Mouse (Mus musculus) right cerebral cortex, postnatal 14 days (tissue): ENCODE results near the gene Sardh.

ENCODE experiments used
- DNase-seq: peaks from one replicate; pipeline ENCODE4 v3.0.0; 2022

The Sardh gene

DNA sequence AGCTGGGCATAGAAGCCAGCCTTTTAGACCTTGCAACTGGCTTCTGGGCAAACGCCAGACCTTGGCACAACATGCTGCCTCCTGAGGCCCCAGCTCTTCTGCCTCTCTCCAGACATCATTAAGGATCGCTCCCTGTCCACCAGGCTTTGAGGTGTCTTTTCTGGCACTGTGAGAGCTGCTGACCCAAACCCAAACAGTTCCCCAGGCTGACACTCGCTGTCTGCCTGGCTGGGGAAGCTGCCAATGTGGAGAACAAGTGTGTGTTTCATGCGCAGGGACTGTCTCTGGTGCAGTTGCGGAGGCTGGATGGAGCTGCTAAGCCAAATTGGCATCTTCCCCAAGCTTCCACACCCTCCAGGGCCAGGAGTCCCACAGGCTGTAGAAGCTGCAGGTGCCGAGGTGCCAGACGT lies 25.1 kb downstream of the Sardh start:
- DNase-seq, result peak; percentile 43

DNA sequence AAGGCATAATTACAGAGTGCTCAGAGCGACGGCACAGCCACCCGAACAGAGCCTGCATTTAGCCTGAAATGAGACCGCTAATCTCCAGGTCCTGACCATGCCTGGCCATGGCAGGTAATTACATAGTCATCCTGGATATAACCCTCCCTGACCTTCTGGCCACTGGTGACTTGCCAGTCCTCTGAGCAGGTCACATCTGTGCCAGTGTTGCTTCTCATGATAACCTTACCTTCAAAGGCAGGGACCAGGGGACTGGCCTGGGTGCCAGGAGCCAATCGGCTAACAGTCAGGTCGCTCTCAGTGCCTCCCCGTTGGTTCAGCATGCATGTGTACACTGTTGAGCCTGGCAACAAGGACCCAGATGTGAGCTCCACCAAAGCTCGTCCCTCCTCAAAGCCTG lies 29.6 kb downstream of the Sardh start:
- no peak for DNase-seq

DNA sequence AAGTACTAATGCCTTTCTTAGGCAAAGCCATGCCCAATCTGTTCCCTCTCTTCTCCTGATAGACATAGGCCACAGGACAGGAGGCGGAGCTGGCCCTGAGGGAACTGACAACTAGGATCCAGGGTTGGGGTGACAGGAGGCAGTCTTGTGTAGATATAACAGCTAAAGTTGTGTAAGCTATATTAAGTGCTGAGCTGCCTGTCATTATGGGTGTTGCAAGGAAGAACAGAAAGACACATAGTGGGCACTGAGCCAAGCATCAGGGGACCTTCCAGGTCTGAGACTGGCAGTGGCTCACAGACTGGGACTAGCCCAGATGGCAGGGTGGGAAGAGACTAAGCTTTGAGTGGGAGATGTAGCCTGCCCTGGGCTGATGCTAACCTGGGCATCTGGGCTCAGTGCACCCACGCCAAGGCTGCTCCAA lies 30.0 kb downstream of the Sardh start:
- no peak for DNase-seq

DNA sequence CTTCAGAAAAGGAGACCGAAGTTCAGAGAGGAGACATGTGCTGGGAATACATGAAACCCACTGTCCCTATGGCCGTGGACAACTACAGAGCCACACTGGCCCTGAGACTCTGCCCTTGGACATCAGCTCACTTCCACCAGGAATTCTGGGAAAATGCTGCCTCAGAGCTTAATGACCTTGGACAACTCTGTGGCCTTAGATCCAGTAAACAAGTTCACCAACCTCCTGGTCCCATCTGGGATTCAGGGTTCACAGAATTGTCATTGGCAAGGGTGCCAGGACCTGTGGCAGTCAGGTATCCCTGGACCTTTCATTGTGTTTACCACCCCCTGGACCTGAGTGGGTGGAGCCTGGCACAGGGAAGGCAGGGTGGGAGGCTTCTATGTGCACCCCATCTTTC lies 32.6 kb downstream of the Sardh start:
- DNase-seq, result no peak

DNA sequence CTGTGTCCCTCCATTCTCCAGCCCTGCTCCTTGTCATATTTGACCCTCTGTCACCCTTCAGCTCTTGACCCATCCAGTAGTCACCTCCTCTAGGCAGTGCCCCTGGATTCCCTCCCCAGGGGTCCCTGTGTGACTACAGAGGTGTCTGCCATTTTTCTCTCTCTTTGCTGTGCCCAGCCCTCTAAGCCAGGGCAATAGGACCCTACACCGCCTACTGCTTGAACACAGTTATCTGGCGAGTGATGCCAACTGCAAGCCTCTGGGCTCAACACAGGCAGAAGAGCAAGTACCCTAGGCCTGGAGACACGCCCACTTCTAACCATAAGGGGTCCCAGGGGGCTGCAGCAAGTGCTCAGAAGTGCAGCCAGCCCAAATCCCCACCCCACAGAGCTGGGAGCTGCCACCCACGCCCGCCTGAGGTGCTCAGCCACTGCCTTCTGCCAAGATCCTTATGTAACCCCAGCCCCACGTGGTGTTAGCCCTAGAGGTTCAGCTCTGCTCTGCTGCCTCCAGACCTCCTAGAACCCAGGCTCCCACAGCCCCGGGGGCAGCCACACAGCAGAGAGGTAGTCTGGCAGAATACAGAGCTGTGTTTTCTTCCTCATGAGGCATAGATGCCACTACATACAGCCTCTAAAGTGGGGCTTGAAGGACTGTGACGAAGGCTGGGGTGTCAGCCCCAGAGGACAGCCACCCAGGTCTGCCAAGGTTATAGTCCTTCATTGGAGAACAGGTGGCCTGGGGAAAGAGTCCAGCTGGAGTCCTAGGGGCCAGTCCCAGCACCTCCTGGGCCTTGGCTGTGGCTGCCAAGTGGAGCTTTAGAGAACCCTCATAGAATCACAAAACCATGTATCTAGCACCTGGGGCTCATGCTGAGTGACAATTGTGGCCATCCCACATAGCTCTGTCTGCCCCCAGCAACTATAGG lies 35.9 kb downstream of the Sardh start:
- DNase-seq, result peak; percentile 46

DNA sequence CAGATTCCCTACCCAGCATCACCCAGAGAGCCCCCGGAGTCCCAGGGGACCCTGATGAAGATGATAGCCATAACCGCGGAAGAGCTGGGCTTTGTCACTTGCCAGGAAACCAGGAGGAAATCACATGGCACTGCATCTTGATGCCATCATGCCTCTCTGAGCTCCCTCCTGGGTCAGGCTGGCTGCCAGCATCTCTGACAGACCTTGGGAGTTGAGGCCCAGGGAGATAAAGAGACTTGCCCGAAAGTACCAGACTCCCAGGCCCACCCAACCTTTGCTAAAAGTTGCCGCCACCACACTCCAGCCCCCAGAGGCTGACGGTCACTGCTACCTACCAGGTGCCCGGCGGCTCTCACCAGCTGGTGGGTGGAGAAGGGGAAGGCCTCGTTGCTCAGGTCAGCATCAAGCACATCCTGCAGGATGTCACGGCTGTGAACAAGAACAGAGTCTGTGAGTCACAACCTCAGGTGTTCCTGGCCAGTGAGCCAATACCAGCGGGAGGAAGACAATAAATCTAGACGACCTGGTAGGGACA lies 37.4 kb downstream of the Sardh start:
- no peak for DNase-seq

DNA sequence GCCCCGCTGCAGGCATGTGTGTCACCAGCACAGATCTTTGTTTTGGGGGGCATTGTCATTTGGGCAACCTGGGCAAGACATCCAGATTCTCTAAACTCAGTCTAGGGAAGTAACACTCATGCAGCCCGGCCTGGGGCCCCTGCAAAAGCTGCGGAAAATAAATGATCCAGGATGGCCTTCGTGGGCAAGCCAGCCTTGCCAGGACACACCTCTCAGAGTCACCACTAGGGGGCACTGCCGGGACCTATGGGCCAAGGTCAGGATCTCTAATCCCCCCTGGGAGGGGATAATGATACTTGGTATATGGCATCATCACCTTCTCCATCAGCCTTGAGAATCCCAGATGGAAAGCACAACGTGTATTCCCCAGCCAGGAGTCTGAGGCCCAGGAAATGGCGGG lies 37.9 kb downstream of the Sardh start:
- DNase-seq, result peak; percentile 43

DNA sequence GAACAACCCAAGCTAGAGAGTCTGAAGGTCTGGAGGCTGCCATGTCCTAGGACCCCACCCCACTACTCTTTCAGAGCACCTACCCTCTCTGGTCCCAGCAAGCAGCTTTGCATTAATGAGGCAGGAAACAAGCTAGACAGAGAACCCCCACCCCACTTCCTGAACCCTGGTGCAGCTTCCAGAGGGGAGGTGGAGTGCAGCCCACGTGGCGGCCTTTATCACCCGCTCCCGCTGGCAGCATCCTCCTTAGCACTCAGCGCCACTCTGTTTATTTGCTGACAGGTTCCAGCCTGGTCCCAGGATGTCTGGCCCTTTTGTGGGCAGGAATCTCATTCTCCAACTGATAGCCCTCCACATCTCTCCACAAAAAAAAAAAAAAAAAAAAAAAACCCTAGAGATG lies 38.3 kb downstream of the Sardh start:
- no peak for DNase-seq

DNA sequence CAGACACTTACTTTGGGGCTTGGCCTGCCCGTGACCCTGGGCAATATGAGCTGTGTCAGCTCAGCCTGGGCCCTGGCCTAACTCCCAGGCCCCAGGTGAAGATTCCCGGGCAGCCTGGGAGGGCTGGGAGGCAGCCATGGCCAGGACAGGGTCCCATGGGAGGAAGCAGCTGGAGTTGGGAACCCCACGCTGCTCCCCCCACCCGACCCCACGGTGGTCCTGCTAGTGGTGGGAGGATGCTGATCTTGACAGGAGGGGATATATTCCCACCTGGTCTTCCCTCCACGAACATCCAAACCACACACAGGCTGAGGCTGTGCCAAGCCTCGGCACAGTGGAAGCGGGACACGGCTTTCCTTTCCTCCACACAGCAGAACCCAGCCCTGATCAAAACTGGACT lies 38.8 kb downstream of the Sardh start:
- DNase-seq, result no peak

DNA sequence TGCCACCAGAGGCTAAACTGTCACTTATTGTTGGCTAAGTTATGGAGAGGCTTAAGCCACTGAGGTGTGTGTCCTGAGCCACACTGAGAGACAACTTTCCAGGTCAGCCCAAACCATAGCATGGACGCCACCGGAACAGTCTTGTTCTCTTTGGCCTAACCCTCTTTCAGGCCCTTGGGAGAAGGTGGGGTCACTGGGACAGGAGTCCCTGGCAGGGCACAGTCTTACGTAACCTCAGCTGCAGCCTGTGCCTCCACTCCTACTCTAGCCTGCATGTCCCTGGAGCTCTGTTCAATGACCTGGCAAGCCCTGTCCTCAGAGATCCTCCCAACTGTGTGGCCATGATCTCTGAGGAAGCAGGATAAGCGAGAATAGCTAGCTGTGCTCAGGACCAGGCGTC lies 41.0 kb downstream of the Sardh start:
- no peak for DNase-seq

DNA sequence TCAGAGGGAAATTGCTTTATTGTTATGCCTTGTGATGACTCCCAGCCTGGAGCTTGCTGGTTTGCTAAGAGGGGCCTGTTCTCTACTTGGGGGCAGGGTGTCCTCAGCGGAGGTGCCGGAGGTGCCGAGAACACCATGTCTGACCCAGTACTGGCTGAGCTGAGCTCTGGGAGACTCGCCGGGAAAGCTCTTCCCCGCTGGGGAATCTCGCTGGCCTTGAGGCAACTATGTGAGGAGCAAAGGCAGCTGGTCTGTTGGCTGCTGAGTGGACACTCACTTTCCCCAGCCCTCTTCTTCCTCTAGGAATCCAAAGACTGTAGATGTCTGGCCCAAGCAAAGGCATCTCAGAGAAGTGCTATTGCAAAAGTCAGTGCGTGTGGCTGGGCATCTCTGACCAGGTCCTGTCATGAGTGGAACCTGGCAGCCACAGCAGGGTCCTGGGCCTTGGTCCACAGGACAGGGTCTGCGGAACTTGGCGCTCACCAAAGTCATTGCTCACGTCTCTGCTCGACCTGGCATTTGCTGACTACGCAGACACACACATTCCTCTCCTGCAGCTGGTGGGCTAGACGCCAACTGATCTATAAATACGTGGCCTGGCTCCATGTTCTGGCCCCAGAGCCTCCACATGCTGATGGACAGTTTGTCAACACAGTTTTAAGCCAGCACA lies 41.9 kb downstream of the Sardh start:
- DNase-seq, result no peak

DNA sequence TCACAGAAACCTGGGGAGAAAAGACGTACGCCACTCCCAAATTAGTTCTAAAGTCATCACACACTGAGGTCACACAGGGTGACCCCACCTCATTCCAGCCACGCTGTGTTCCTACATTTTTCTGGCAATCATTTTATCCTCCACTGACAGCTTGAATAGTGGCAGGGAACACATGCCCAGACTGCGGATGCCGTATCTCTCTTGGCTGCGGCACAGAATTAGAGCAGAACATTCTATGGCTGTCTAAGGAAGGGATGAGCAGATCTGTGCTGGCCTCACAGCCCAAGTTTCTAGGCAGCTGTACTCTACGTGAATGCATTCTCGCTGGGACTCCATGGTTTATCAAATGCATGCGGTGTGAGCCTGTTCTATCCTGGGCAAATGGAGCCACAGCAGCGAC lies 42.5 kb downstream of the Sardh start:
- DNase-seq, result no peak

DNA sequence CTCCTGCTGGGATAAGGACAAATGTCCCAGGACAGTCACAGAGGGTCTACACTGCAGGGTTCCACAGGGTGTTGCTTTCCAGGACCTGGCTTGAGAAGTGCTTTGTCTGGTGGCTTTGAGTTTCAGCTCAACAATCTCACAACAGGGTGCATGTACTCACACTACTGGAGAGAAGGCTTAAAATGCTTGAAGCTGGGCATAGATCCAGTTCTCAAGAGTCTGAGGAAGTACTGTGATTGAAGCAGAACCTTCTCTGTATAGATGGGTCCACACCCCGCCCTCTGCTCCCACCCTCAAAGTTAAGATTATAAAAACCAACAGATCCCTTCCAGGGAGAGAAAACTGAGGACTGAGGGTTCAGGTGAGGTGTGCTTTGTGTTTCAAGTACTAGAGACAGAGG lies 47.6 kb downstream of the Sardh start:
- no peak for DNase-seq

DNA sequence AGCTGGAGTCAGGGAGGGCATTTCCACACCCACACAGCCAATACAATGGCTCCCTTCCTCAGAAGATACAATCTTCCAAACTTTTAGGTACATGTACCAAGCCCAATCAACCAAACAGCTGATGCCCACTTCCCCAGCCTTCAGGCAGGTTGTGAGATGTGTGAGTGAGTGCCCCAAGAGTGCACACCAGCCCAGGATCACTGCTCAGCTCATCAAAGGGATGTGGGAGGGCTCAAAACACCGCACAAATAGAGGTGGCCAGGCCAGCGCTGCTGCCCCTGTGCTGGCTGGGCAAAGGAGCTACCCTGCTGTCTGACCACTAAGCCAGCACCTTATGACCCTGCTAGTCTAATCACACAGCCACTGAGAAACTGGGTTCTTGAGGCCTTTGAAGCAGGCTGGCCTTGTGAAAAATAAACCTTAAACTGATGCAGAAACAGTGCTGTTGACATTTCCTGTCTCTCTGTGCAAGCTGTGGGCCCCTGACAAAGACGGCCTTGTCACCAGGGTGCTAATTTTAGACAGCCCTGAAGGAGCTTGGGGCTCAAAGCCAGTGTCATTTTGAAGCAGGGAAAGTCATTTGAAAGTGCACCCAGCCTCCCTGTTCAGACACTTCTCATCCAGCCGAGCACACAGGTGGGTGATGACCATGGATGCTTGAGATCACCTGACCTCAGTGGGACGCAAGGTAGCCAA lies 49.4 kb downstream of the Sardh start:
- no peak for DNase-seq

DNA sequence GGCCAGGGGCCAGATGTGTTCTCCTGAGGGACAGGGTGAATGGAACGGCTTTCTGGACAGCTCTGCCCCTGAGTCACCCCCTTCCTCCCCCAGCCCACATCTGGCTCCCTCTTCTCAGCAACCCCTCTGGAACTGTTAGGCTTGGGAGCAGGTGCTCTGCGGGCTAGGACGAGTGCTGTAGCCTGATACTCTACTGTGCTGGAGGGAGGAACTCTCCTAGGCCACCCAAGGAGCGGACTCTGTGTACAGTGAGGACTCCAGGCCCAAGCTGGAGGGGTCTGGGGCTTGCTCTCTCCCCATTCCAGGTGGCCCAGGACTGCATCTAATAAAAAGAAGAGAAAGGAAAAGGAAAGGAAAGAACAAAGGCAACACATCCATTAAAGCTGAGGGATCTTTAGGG lies 58.1 kb downstream of the Sardh start:
- no peak for DNase-seq

DNA sequence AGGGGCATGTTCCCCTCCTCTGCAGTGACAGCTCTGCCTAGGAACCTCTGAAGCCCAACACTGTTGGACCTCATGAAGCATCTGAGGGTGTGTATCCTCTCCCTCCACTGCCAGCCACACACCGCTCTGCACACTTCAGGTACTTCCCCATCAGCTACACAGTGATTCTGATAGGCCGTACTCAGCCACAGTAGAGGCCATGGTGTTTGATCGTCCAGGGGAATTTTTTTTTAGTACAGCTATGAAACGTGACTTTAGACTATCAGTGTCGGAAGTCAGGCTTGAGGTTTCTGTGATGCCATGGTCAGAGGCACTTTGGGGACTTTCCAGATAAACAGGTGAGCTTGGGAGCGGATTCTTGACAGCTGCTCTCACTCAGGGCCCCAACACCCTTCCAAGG lies 60.6 kb downstream of the Sardh start:
- DNase-seq, result no peak

DNA sequence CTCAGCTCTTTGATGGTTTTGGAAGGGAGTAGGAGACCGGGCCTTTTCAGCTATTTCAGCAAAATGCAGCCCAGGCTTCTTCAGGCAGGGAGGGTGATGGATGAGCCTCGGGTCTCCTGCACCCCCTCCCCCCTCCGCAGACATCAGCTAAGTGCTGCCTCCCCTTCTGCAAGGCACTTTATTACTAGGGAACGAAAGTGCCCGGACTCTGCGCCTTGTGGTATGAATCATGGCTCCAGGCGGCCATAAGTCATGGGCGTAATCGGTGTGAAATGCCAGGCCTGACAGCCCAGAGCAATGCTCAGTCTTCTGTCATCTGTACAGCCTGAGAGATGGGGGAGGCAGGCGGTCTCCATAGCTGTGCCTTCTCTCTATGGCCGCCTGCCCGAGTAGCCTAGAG lies 64.4 kb downstream of the Sardh start:
- DNase-seq, result no peak

DNA sequence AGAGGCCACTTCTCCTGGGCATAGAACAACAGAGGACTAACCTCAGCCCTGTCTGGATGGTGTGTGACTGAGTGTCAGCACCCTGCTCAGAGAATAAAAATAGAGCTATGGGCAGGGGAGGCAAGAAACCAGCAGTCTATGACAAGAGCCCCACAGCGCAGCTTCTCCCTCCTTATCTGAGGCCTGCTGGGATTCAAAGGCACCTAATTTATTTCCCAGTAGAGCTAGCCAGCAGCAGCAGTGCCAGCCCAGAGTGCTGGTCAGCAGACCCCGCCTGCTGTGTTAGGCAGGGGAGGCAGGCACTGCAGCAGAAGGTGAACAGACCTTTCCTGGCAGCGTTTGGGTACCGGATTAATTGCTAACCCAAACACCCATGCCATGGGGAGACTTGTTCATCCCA lies 66.2 kb downstream of the Sardh start:
- DNase-seq, result no peak

DNA sequence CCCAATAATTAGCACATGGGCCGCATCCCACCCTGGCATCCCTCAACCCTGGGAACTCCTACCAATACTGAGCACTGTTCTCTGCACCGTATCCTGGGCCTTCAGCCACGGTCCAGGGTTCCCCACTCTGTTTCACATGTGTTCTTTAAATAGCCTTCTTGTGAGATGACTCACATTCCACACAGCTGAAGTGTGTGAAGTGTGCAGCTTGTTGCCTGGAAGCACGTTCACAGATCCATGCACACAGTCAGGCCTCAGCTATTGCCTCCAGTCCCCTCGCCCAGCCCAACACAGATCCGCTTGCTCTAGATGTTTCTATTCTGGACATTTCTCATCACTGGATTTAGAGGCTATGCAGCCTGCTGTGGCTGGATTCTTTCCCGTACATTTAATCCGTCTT lies 69.0 kb downstream of the Sardh start:
- no peak for DNase-seq

DNA sequence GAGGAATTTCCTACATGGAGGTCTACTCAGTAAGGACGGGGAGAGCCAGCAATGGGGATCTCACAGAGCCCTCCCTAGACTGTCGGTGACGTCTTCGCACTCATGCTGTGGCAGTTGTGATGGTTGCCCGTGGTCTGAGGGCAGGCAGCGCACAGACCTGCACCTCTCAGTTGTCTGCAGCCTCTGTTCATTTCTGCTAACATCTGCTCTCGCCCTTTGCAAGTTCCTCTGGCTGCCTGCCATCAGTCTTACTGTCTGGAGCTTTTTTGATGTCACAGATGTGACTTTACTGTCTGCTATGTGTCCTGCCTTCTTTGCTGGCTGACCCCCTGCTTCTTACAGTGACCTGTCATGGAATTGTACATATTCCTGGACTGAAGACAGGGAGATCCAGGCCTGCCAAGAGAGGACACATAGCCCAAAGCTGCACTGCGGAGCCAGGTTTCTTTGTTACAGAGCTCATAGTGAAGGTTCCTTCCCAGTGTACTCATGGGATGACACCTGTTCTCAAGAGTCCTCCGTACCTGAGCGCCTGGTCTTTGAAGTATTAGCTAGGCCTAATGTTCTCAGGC lies 72.4 kb downstream of the Sardh start:
- DNase-seq, result peak; percentile 56

DNA sequence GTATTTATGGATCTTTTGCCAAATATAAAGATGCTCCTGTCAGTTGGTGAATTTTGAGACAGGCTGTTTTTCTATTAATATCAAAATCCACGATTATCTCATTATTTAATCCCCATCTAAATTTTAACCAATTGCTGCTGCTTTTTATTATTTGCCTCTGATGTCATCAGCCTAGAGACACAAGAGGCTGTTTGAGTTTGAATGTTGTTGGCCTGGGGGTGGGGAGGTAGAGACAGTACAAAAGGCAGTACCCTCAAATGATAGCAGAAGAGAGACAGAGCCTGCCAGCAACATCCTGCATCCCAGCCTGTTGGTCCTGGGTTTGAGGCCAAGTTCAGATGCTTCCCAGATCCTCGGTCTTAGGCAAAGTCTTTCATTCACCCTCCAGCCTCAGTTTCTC lies 73.9 kb downstream of the Sardh start:
- no peak for DNase-seq

DNA sequence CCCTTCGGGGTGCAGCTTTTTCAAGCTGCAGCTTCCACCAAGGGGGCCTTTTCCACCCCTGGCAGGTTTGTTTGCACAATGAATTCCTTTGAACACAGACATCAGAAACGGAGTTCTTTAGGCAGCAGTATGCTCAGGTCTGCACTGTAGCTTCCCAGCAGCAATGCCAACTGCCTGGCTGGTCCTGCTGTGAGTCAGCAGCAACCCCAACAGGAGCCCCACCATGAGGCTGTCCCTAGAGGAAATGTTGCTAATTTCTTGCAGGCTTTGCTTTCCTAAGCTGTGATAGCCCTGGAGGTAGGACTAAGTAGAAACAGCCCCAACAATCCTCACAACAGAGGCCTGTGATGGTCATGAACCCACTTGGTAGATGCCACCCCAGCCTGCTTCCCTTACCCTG lies 81.1 kb downstream of the Sardh start:
- DNase-seq, result no peak

DNA sequence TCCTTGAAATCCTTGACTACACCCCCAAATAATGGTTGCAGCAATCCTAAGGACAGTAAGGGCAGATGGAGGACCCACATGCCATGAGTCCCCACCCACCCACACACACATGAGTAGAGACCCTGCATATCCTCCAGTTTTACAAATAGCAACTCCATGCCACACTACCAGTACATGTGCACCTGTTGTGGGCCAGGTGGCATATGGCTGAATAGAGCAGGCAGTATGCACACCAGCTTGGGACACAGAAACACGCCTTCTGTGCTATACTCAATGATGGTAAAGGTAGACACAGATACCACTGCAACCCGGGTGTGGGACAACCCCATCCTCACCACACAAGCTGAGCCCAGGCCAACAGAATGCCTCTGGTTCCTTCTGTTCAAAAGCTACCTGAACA lies 82.1 kb downstream of the Sardh start:
- no peak for DNase-seq
